Mouse (Mus musculus) frontal cortex, postnatal 14 days (tissue): ENCODE results near the gene Coro7.
A peak's percentile ranks its signal among the peaks of the same experiment; 100 is the strongest.
"Not testable (repeated sequence)": the region's sequence is repeated elsewhere in the genome, so short reads cannot be mapped to it uniquely, and the experiment has no call there.

Experiments used
- DNase-seq, 2 experiments: peaks; one replicate each; pipeline ENCODE4 v3.0.0; 2022; ENCODE audit warnings: low spot score in 2 of 2

Gene Coro7

DNA sequence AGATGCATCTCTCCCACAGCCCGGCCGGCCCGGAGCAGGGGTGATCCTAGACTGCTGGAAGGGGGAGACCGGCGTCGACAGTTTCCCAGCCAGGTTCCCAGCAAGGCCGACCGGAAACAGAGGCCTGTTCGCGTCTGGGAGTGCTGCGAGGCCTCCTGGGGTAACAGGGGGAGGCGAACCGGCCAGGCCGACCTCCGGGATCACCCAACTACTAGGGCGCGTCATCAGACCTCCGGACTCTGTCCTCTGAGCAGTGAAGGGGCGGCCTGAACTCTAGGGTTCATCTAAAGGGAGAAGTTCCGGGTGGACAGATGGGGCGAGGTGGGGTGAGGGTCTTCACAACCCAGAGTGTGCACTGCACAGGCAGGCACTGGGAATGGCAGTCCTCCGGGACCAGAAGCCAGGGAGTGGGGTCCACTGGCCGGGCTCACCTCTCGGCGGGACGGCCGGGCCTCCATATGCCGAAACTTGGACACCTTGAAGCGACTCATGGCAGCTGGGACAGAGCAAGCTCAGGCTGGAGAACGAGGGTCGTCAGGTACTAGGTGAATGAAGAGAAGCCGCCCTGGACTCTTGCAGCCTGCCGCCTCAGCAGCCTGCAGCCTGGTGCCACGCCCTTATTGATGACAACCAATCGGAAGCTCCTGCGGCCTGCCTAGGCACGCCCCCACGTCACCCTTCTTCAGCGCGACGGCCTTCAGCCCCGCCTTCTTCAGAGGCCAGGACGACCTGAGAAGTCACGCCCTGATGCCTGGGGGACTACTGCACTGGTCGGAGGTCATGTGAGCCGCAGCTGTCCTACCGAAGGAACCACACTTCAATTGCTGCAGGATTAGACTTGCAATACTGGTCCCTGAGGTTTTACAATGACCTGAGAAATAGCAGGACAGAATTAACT lies at the start of gene Coro7:
TSS of gene Coro7 (minus strand) at position 657 of the 898 bp plus-strand sequence.
- peak; percentile 76 to 83 for DNase-seq

DNA sequence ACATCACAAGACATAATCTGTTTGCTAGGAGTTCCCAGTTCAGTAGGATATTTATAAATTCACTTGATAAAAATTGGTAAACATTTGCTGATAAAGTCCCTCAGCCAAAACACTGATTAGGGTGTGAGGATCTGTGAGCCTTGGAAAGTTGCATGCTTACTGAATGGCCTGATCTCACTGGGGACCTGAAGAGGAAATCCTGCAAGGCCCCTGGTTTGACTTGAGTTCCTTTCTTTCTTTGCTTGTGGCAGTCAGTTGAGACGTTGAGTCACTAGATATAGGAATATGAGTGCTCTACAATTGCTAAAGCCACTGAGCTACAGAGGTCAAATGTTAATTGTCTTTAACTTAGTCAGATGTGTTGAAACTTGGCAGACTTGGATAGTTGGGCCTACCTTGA lies 48.4 kb upstream of the Coro7 start:
- no peak for DNase-seq

DNA sequence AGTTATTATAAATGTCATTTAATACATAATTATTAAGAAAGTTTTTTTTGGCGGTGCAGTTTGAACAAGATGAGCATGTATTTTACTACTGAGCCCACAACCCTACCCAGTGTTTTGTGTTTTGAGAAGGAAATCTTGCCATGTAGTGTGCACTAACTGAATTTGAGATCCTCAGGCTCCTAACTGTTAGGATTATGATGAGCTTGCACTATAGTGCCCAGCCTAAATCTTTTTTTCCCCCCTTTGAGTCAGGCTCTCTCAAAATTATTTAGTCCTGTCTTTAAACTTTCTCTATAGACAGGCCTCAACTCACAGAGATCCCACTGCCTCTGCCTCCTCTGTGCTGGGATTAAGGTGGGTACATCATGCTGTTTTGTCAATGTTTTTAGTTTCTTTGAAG lies 47.9 kb upstream of the Coro7 start:
- DNase-seq = no peak

DNA sequence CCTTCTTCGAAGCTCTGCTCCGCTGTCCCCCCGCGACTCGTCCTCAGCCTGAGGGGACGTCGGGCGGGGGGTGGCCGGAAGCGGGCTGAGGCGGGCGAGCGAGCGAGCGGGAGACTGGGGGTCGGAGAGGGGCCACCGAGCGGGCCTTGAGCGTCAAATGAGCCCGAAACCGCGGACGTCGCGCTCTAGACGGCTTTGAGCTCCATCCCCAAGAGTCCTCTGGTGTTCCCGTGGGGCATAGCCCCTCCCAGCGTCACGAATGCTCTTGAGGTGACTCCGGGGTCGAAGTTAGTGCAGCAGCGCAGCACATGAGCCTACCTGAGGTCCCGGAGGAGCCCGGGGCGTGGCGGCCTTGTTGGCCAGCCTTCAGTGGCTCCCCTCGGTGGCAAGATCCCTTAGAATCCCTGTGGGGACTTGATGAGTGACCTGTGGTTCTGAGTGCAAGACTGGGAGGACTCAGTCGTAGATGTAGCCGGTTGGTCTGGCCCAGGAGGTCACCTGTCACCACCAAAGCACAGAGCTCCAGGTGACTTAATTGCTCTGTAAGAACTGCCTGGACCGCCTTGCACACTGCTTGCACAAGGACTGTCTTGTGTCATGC lies 47.1 kb upstream of the Coro7 start:
- peak in 1 of 2 experiments; percentile 24 for DNase-seq

DNA sequence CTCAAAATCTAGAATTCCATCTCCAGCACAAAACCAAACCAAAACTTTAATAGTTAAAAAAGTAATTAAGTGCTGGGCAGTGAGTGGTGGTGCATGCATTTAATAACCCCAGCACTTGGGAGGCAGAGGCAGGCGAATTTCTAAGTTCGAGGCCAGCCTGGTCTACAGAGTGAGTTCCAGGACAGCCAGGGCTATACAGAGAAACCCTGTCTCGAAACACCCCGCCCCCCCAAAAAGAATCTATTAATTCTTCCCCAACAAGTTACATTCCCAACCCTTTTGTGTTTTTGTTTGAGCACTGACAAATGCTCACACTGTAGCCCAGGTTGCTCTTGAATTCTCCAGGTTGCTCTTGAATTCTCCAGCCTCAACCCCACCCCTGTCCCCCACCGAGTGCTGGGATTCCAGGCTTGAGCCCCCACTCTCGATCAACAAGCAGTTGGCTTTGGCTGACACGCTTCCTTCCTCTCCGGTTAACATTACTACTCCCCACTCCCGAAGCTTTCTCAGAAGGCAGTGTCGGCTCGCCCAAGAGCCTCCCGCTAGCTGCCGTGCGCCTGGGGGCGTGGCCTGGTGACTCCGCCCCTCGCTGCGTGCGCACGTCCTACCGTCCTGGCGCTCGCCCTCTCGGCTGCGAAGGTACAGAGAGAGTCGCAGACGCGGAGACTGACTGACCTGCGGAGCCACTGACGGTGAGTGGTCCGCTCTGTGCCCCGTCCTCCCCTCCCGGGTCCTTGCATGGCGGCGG lies 46.4 kb upstream of the Coro7 start, which contains the start of gene Hmox2:
TSS of gene Hmox2 (plus strand) at position 582 of the 748 bp plus-strand sequence.
- DNase-seq = peak; percentile 80 to 90

DNA sequence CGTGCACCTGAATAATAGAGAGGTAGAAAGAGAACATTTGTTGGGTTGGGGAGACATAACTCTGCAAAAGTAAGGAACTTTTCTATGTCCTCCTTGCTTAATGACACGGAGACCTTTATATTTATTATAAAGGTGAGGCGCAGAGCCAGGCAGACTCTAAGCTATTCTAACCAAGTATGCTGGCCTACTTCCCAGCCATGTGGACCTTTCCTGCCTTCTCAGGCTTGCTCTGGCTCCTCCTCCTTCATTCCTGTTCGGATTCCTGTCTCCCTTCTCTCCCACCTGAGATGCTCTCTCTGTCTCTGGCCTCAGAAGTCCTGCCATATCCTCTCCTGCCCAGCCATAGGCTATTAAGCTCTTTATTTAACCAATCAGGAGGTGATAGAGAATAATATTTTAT lies 45.7 kb upstream of the Coro7 start:
- no peak for DNase-seq

DNA sequence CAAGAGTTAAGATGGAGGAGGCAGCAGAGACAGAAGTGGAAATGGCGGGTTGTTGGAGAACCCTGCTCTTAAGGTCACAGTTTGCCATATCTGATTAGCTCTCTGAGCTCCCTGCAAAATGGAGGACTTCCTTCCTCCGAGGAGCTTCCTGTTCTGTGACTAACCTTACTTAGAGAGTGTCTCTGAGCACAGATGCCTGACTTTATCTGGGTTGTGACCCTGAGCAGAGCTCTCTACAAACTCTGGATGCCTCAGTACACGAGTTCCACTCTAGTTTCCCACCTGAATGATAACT lies 43.3 kb upstream of the Coro7 start:
- DNase-seq = no peak

DNA sequence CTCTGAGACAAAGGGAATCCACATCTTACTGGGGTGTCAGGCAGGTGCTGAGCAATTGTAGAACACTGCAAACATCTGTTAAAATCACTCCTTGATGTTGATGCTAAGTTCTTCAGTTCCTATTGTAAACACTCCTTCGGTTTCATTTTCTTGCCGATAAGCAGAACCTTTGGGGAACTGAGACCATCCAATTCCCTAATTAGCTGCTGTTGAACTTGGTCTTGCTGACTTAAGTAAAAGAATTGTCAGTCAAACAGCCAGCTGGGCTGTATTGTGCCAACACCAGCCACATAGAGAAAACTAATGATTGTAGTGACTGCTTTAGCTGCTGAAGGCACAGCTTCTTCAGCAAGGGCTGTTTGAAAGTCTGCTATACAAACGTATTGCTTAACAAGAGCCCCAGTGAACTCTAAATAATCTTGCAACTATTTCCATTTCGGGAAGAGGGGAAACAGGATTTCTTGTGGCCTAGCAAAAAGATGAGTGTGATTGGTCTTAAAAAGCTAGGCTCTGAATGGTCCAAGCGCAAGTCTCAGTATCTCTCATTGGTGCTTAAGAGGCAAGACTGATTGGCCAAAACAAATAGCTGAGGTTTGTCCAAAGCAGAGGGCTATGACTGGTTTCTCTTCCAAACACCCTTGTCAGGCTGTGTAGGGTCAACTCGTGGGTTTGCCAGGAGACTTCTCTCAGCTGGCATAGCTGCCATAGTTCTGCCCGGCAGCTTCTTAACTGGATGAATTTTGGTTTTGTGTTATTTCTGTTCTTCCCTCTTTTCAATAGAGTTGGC lies 42.7 kb upstream of the Coro7 start:
- DNase-seq = no peak

DNA sequence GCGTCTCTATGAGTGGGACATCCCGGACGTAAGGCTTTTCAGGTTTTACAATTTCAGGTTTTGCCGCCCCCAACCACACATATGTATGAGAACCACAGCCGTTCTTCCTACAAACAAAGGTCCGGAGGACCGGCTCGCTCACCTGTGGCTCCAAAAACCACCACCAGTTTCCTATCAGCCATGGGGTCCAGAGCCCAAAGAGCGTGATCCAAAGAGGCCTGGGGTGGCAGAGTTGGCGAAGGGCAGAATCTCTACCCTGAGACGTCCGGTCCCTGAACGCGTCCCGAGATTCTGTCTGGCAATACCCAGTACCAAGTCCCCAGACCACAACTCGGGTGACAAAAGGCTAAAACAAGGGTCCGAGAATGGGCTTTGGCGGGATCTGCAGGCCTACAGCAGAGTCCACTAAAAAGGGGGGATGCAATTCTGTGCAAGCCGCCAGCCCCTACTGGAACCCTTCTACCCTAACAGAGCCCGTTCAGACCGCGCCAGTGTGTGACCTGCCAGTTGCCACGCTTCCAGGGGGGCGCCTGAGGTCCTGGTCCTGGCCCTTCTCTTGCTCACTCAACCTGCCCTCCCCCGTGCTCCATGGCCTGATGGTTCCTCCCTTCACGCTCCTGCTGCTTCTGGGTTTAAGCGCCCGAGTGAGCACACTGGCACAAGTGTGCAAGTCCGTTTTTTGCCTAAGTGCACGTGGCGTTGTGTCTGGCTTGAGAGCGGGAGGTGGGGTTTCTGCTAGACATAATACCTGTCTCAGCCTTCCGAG lies 39.4 kb upstream of the Coro7 start, which contains the start of gene Nmral1:
TSS of gene Nmral1 (minus strand) at position 604 of the 766 bp plus-strand sequence.
- peak; percentile 37 for DNase-seq

DNA sequence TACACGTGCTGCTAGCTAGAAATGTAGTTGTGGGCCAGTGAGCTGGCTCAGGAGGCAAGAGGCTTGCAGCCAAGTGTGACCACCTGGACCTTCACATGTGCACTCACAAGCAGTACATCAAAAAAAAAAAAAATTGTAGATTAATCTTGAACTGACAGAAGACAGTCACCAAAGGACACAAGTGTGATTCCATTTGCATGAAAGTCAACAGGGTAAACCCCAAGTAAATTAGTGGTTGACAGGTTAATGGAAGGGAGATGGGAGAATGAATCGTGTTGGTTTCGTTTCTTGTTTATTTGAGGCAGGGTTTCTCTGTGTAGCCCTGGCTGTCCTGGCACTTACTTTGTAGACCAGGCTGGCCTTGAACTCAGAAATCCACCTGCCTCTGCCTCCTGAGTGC lies 38.3 kb upstream of the Coro7 start:
- no peak for DNase-seq

DNA sequence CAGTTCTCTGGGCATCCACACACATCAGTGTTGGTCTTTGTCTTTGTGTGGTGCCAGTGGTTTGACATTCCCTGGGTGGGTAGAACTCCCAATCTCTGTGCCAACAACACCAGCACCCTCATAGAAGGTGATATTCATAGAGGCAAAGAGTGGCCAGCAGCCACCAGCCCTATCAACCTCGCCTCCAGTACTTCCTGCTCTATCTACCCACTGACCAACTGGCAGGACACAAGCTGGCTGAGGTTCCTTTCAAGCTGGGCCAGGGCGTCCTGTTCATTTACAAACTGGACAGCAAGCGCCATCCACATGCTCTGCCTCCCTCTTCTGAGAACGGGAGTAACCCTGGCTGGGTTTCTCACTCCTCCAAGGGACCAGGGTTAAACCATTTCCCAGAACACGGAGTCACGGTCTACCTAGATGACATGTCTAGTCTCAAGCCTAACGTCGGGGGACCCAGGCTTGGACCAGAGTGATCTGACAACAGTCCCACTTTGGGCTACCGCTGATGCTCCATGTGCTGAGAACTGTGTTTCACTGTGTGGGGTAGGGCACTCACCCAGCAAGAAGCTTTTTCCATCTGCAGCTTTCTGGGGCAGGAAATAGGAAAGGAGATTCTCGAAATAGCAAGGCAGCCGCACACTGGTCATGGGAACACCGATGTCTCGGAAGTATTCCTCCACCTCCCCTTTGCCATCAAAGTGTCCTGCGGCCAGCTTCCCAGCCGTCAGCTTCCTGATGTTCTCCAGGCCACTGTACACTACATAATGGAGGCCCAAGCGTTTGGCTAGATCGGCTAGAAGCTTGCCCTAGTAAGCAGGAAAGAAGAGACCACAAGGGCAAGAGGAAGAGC lies 34.5 kb upstream of the Coro7 start:
- DNase-seq = no peak

DNA sequence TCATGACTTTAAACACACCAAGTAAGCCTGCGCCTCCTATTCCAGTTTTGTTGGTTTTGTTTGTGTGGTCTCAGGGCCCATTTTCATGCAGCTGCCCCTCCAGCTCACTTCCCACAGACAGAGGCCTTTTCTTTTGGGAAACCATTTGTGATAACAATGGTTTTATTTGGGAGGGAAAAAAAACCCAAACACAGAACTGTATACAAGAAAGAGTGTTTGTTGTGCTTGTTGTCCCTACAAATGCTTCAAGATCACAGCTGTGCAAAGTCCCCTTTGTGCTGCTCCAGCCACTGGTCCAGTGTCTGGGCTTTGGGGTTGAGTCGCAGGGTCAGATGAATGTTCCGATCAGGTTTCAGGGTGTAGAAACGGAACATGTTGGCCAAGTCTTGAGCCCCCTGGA lies 31.6 kb upstream of the Coro7 start:
- DNase-seq = no peak

DNA sequence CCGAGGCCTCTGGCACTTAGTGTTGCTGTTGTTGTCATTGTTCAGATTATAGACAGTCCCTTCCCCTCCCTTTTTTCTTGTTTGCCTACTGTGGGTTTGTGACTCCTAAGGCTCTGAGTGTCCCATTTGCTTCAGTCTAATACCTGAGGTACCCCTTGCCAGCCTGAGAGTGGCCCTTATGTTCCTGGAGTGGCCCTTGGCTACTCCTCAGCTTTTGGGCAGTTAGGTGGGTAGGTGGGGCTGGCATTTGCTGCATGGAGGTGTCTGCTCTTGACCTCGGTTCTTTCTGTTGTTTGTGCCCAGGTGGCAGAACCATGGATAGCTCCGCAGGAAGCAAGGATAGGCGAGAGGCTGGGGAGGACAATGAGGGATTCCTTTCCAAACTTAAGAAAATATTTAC lies 26.0 kb upstream of the Coro7 start:
- no peak for DNase-seq

DNA sequence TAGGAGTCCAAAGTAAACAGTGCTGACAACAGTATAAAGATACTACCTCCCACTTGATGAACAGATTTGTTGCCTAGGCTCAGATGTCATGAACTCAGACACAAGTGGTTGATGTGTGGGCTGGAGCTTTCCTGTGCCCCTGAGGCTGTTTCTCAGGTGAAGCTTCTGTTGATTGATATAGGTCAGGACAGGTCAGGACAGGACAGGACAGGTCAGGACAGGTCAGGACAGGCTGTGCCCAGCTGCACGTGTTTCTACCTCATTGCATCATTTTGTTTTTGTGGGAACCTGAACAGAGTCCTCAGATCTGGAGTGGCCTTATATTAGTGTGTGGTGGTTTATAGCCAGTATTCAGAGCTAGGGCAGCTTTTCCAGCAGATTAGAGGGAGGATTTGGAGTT lies 23.1 kb upstream of the Coro7 start:
- no peak for DNase-seq

DNA sequence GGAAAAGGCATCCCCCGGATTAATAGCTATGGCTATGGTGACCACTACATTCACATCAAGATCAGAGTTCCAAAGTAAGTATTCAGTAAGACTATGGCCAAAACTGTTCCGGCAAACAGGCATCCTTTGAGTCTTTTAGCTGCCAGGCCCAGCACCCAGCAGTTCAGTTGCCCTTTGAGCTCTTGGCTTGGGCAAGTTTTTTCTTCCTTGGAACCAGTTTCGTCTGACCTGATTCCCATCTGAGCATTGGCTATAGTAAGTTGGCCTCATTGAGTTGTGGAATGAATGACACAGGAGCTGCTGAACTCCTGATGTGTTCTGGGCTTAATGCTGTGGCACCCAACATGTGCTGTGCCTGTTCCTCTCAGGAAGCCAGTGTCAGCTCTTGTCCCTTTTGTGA lies 21.6 kb upstream of the Coro7 start:
- no peak for DNase-seq

DNA sequence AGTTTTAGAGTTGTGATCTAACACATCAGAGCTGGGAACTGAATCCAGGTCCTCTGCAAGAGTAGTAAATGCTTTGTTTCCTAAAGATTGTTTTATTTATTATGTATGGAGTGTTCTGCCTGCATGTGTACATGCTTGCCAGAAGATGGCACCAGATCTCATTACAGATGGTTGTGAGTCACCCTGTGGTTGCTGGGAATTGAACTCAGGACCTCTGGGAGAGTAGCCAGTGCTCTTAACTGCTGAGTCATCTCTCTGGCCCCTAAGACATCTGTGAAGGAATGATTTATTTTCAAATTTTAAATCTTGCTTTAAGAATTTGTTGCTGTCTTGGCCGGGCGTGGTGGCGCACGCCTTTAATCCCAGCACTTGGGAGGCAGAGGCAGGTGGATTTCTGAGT lies 9.8 kb upstream of the Coro7 start:
- not testable (repeated sequence) for DNase-seq

DNA sequence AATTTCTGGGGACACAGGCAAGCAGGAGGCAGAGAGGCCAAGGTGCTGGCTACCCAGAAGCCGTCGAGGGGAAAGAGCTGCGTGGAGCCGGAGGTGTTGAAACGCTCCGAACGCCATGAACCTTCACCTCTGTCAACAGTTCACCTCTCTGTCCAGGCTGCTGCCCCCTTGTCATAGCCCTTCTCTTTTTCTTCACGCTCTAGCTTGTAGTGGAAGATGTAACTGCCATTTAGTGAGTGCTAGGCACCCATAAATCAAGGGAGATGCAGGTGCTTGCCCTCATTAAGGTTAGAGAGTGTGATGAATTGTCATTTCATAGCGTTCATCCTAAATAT lies 4.8 kb upstream of the Coro7 start:
- DNase-seq = no peak

DNA sequence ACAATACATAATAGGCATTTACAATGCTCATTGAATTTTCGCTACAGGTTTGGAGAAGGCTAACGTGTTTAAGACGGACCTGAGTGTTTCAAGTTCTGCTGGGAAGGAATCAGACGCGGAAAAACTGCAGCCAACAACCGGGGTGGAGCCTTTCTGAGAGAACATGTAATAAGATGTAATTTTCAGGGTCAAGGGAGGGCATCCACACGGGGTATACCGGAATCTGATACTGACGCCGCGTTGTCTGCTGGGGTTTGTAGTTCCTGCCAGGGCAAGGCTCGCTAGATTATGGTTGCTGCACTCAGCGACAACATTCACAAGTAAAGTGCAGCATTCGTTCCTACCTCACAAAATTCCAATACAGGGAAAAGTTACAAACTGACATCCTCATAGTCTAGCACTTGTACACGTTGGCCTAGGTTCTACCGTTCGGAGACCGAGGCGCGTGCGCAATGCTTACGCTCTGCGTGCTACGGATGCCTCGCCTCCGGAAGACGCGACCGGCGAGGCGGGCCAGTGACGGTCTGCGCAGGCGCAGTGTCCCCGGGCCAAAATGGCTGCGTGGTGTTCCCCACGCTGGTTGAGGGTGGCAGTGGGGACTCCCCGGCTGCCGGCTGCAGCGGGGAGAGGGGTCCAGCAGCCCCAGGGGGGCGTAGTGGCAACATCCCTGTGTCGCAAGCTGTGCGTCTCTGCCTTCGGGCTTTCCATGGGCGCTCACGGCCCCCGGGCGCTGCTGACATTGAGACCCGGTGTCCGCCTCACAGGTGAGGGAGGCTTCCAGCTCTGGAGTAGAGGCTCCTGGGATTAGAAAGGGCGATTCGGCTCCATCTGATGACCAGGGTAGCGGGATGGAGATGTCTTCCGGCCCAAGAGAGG lies 4.2 kb upstream of the Coro7 start:
- peak; percentile 88 to 94 for DNase-seq

DNA sequence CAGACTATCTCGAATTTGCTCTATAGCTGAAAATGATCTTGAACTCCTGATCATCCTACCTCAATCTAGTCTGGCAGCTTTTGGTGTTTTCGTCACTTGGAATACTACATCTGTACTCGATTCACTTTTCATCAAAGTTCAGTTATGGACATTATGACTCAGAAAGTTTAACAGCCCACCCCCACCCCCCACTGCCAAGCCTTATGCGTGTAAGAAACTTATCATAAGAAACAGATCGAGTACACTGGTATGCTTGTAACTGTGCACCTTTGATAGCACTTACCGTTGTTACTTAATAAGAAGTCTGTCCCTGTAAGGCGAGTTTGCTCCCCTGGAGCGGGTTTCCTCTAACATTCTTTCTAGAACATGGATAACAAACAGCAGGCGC lies 3.6 kb upstream of the Coro7 start:
- DNase-seq = no peak
